23 mouse cellular contexts compared by ENCODE assay signal in the genomic region with DNA sequence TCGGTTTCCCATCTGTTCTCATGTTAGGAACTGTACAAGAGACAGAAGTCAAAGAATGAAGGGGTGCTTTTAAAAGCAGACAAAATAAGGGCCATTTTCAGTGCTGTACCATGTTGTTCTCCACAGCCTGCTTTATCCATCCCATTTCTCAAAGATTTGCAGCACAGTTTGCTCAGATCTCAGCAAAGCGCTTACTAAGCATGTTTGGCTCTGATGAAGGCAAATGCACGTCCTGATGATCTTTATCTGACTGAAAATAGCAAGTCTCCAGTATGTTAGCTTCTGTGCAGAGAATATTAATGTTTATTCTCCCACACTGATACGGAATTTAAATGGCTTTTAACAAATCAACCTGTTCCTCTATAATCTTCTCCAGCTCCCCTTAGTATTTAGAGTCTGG. TPM values are rescaled to one million over a fixed set of nuclear protein-coding genes. Genes with fewer than 3 reads are reported as not detected.
DNase-seq lines count a peak whose midpoint lies in the region; ATAC-seq lines count a peak whose summit lies in the region.
"Had no signal": no experiment of that assay in that cellular context is flagged by ENCODE, and none has a peak within 500 bp of the region (broad histone marks: within the 10 kb centered on the region; RNA-seq: fewer than 3 reads in every experiment).

No protein-coding gene starts in this region.

- H3K27me3 ChIP-seq in forebrain, embryonic 16.5 days (replicated peaks; ENCODE audit: control insufficient read depth, insufficient read depth, low read length): no peaks in the 10 kb centered on the region
- no peaks in the 10 kb centered on the region for H3K27me3 ChIP-seq in forebrain, embryonic 11.5 days (ENCODE audit: control insufficient read depth, insufficient read depth, low read length)
- H3K27me3 ChIP-seq: CH12.LX; embryonic facial prominence, embryonic 12.5 days; hindbrain, embryonic 12.5 days had no signal

- H3K4me3 ChIP-seq in forebrain, embryonic 16.5 days (replicated peaks; ENCODE audit: low read length): no peak overlapping the region
- H3K4me3 ChIP-seq in forebrain, embryonic 11.5 days (ENCODE audit: low read depth, low read length): no peak overlapping the region
- H3K4me3 ChIP-seq: embryonic facial prominence, embryonic 12.5 days; heart, embryonic 10.5 days; hindbrain, embryonic 12.5 days had no signal

- no peak for DNase-seq in forebrain, embryonic 11.5 days (ENCODE audit: low spot score)
- DNase-seq in layer of hippocampus, postnatal 14 days (ENCODE audit: low spot score in 2 of 2): peak; percentile 4 to 19
- no peak for DNase-seq in layer of hippocampus, postnatal 10 days (ENCODE audit: low spot score in 2 of 2)
- peak; percentile 30 for DNase-seq in brain, adult 2 months (ENCODE audit: low read depth, low spot score)
- peak; percentile 3 for DNase-seq in brain, embryonic 18.5 days (ENCODE audit: low read depth, low spot score)
- DNase-seq in thymus, postnatal 10 days (ENCODE audit: low spot score in 2 of 2): no peak
- DNase-seq: adrenal gland, postnatal 25 days; cerebellum, adult 11-12 months; cerebellum, adult 9-10 months; cerebellum, postnatal 25 days; gastrocnemius, postnatal 10 days; heart, adult 18-20 months; heart, postnatal 10 days; heart, postnatal 4 days had no signal

- peak; percentile 58; the same call in 1 of the 2 replicates for ATAC-seq in forebrain, embryonic 16.5 days
- ATAC-seq in forebrain, embryonic 11.5 days (replicated peaks; ENCODE audit: low FRiP score): no peak
- ATAC-seq: activated CD4-positive, CD25-positive, alpha-beta regulatory T cell, adult 4 months; hindbrain, embryonic 16.5 days; inflammation-experienced regulatory T-cells, adult 6 months; Patski had no signal

- H3K9me3 ChIP-seq in forebrain, embryonic 16.5 days (ENCODE audit: control insufficient read depth, low read length): no peaks in the 10 kb centered on the region
- H3K9me3 ChIP-seq in forebrain, embryonic 11.5 days (ENCODE audit: control insufficient read depth, low read length): no peaks in the 10 kb centered on the region
- H3K9me3 ChIP-seq: embryonic facial prominence, embryonic 12.5 days; heart, embryonic 10.5 days; hindbrain, embryonic 12.5 days had no signal

- no peak overlapping the region for H3K27ac ChIP-seq in forebrain, embryonic 16.5 days (ENCODE audit: low read length)
- H3K27ac ChIP-seq in forebrain, embryonic 11.5 days (ENCODE audit: low read depth, low read length): no peak overlapping the region
- H3K27ac ChIP-seq: embryonic facial prominence, embryonic 12.5 days; heart, embryonic 10.5 days; hindbrain, embryonic 12.5 days had no signal

- H3K4me1 ChIP-seq in forebrain, embryonic 16.5 days (replicated peaks; ENCODE audit: control insufficient read depth, insufficient read depth, low read length): no peaks in the 10 kb centered on the region
- H3K4me1 ChIP-seq in forebrain, embryonic 11.5 days (replicated peaks; ENCODE audit: control insufficient read depth, insufficient read depth, low read length): no peaks in the 10 kb centered on the region
- H3K4me1 ChIP-seq: embryonic facial prominence, embryonic 12.5 days; heart, embryonic 10.5 days; hindbrain, embryonic 12.5 days had no signal

- no peak overlapping the region for H3K4me2 ChIP-seq in forebrain, embryonic 16.5 days (ENCODE audit: low read length)
- H3K4me2 ChIP-seq in forebrain, embryonic 11.5 days (ENCODE audit: low read depth, low read length, severe bottlenecking): no peak overlapping the region
- H3K4me2 ChIP-seq: embryonic facial prominence, embryonic 12.5 days; hindbrain, embryonic 12.5 days had no signal

- H3K36me3 ChIP-seq in forebrain, embryonic 16.5 days (ENCODE audit: control insufficient read depth, insufficient read depth): no peaks in the 10 kb centered on the region
- H3K36me3 ChIP-seq in forebrain, embryonic 11.5 days (ENCODE audit: control insufficient read depth, insufficient read depth, low read length): no peaks in the 10 kb centered on the region
- H3K36me3 ChIP-seq: embryonic facial prominence, embryonic 12.5 days; heart, embryonic 10.5 days; hindbrain, embryonic 12.5 days had no signal

- no peak overlapping the region for H3K9ac ChIP-seq in forebrain, embryonic 16.5 days (replicated peaks; ENCODE audit: low read depth, low read length)
- no peak overlapping the region for H3K9ac ChIP-seq in forebrain, embryonic 11.5 days (ENCODE audit: low read length)
- H3K9ac ChIP-seq: embryonic facial prominence, embryonic 12.5 days; hindbrain, embryonic 12.5 days had no signal

- WGBS in forebrain, embryonic 16.5 days: 81% methylated on average over 4 of the region's 4 CpGs
- 84% methylated on average over 4 of the region's 4 CpGs for WGBS in forebrain, embryonic 11.5 days

RNA-seq across cellular contexts. Expression of gene Nus1, which starts 54.2 kb away (rescaled TPM):
- 19.2 and 20.3 TPM in 2 replicates for polyA plus RNA-seq in forebrain, embryonic 16.5 days (2015; fragmentation: Nextera tagmentation; extraction: Ambion mirVana)
- polyA plus RNA-seq in forebrain, embryonic 11.5 days (2014; fragmentation: Nextera tagmentation; extraction: Ambion mirVana): 15.1 and 16.9 TPM in 2 replicates
- 10 to 100 TPM; 59.5 to 61.9 TPM for total RNA-seq in layer of hippocampus, postnatal 14 days (2021)
- total RNA-seq in layer of hippocampus, postnatal 10 days (2021): 10 to 100 TPM; 61.3 to 62.6 TPM

Comparison
In these comparisons a context has a peak if more than half of its experiments do, and no peak if none do; other contexts are left out.
1. DNase-seq: peak in layer of hippocampus, postnatal 14 days (2 of 2), brain, adult 2 months (single experiment) and brain, embryonic 18.5 days (single experiment); none in forebrain, embryonic 11.5 days (single experiment), layer of hippocampus, postnatal 10 days (0 of 2) and thymus, postnatal 10 days (0 of 2).